Mouse (Mus musculus): ENCODE measurements around the gene Olfr1393. TPM values are rescaled to one million over a fixed set of nuclear protein-coding genes. Genes with fewer than 3 reads are reported as not detected.

Gene Olfr1393
- polyA plus RNA-seq (2014; fragmentation: Illumina TruSeq; extraction: RNeasy Lipid Tissue Mini Kit (QIAGEN cat#74804); ENCODE audit: low read depth, low replicate concordance): 0.48 TPM

DNA sequence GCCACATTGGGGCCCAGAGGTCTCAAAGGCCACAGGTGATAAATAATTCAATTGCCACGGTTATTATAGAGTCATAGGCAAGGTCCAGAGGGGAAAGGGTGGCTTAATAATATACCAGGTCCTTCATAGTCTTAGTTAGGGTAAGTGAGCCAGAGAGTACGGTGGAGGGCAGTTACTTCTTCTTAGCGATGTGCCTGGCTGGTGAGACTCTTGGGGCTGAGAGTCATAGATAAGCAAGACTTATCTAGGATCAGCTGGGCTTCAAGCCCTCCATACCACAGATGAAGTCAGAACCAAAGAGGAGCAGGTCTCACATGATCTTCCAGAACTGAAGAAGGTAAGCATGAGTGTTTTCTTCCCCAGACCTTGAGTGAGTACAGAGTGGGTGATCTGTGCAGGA lies at the start of gene Olfr1393:
Gene Olfr1393 (plus strand): TSS at position 83 of the 400 bp plus-strand sequence.

DNA sequence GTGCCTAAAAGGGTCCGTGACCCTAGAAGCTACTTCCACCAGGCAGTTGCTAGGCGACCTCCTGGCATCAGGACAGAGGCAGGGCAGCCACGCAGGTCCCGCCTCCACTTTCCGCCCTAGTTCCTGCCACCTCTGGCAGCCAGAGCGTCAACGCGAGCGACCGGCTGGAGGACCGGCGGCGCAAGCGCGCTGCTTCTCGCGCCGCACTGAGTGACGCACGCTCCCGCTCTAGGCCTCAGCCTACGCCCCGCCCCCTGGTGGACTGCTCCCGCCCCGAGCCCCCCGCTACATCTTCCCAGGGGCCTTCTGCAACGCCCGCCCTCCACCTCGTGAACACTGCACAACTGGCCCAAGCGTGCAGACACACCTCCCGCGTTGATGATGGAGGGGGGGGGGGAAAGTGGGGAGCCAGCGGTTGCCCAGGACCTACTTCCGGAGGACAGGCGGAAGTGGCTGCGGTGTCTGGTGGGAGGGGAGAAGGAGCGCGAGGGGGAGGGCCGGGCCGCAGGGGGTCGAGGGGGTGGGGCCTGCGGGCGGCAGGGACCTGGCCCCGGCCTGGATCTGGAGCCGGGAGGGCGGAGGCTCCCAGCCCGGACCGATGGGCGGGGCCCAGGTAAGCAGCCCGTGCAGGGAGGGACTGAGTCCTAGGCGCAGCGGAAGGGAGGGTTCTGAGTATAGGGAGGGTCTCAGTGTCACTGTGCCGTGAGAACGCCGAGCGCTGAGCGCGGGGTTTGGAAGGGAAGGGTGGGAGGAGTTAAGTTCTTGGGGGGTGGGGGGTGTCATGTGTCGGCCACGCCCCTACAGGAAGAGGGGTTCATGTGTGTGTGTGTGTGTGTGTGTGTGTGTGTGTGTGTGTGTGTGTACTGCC lies 34.1 kb upstream of the Olfr1393 start, which contains the start of gene Mgat1:
Gene Mgat1 (plus strand): TSS at position 465 of the 868 bp plus-strand sequence.

DNA sequence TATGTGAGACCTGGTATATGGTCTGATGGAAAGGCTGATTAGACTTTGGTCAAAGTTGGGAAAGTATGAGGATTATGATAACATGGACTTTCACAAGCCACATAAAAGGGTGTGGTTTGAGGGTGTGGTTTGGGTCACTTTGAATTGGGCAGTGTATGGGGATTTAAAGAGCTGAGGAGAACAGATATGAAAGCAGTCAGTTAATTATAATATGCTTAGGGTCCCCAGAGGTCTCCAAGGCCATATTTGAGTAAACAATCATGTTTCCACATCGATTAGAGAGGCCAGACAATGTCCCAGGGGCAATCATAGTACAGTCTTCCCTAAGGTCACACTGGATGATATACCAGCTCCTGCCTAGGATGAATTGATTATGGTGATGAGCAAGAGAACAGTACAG lies 6.9 kb downstream of the Olfr1393 start, which contains the start of gene Olfr1392:
Gene Olfr1392 (plus strand): TSS at position 301 of the 400 bp plus-strand sequence.

GRCm38 (mm10) chr11:49304441-49304840 lies 26.3 kb downstream of the Olfr1393 start, which contains the start of gene Olfr10:
TSS of gene Olfr10 (plus strand) at chr11:49304741.

DNA sequence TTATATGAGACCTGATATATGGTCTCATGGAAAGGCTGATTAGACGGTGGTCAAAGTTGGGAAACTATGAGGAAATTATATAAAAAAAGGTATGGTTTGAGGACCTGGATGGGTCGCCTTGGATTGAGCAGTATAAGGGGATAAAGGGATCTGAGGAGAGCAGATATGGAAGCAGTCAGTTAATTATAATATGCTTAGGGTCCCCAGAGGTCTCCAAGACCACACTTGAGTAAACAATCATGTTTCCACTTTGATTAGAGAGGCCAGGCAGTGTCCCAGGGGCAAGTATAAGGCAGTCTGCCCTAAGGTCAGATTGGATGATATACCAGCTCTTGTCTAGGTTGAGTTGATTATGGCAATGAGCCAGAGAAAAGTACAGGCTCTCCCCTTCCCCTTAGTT lies 44.3 kb downstream of the Olfr1393 start, which contains the start of gene Olfr1391:
Gene Olfr1391 (plus strand): TSS at position 301 of the 400 bp plus-strand sequence.

Other genes starting within 250 kb of the Olfr1393 start
- 3.9 TPM for gene 9930111J21Rik2, start 227.1 kb upstream of the Olfr1393 start, polyA plus RNA-seq (2014; fragmentation: Illumina TruSeq; extraction: RNeasy Lipid Tissue Mini Kit (QIAGEN cat#74804); ENCODE audit: low read depth, low replicate concordance)
- 11.2 TPM for gene Tgtp2, start 214.1 kb upstream of the Olfr1393 start, polyA plus RNA-seq (2014; fragmentation: Illumina TruSeq; extraction: RNeasy Lipid Tissue Mini Kit (QIAGEN cat#74804); ENCODE audit: low read depth, low replicate concordance)
- 51.2 TPM for gene Ifi47, start 201.7 kb upstream of the Olfr1393 start, polyA plus RNA-seq (2014; fragmentation: Illumina TruSeq; extraction: RNeasy Lipid Tissue Mini Kit (QIAGEN cat#74804); ENCODE audit: low read depth, low replicate concordance)
- 0.19 TPM for gene Olfr1396, start 163.4 kb upstream of the Olfr1393 start, polyA plus RNA-seq (2014; fragmentation: Illumina TruSeq; extraction: RNeasy Lipid Tissue Mini Kit (QIAGEN cat#74804); ENCODE audit: low read depth, low replicate concordance)
- not detected for gene Olfr1395, start 136.0 kb upstream of the Olfr1393 start, polyA plus RNA-seq (2014; fragmentation: Illumina TruSeq; extraction: RNeasy Lipid Tissue Mini Kit (QIAGEN cat#74804); ENCODE audit: low read depth, low replicate concordance)
- gene Olfr1394, start 123.9 kb upstream of the Olfr1393 start, polyA plus RNA-seq (2014; fragmentation: Illumina TruSeq; extraction: RNeasy Lipid Tissue Mini Kit (QIAGEN cat#74804); ENCODE audit: low read depth, low replicate concordance): not detected
- gene Btnl9, start 91.1 kb upstream of the Olfr1393 start, polyA plus RNA-seq (2014; fragmentation: Illumina TruSeq; extraction: RNeasy Lipid Tissue Mini Kit (QIAGEN cat#74804); ENCODE audit: low read depth, low replicate concordance): 5.2 TPM
- 38.5 TPM for gene Zfp62, start 75.0 kb upstream of the Olfr1393 start, polyA plus RNA-seq (2014; fragmentation: Illumina TruSeq; extraction: RNeasy Lipid Tissue Mini Kit (QIAGEN cat#74804); ENCODE audit: low read depth, low replicate concordance)
- 30.2 TPM for gene Mgat1, start 34.1 kb upstream of the Olfr1393 start, polyA plus RNA-seq (2014; fragmentation: Illumina TruSeq; extraction: RNeasy Lipid Tissue Mini Kit (QIAGEN cat#74804); ENCODE audit: low read depth, low replicate concordance)
- gene Olfr1392, start 7.0 kb downstream of the Olfr1393 start, polyA plus RNA-seq (2014; fragmentation: Illumina TruSeq; extraction: RNeasy Lipid Tissue Mini Kit (QIAGEN cat#74804); ENCODE audit: low read depth, low replicate concordance): not detected
- not detected for gene Olfr10, start 26.4 kb downstream of the Olfr1393 start, polyA plus RNA-seq (2014; fragmentation: Illumina TruSeq; extraction: RNeasy Lipid Tissue Mini Kit (QIAGEN cat#74804); ENCODE audit: low read depth, low replicate concordance)
- not detected for gene Olfr1391, start 44.4 kb downstream of the Olfr1393 start, polyA plus RNA-seq (2014; fragmentation: Illumina TruSeq; extraction: RNeasy Lipid Tissue Mini Kit (QIAGEN cat#74804); ENCODE audit: low read depth, low replicate concordance)
- not detected for gene Olfr1390, start 56.9 kb downstream of the Olfr1393 start, polyA plus RNA-seq (2014; fragmentation: Illumina TruSeq; extraction: RNeasy Lipid Tissue Mini Kit (QIAGEN cat#74804); ENCODE audit: low read depth, low replicate concordance)
- gene Olfr1389, start 144.8 kb downstream of the Olfr1393 start, polyA plus RNA-seq (2014; fragmentation: Illumina TruSeq; extraction: RNeasy Lipid Tissue Mini Kit (QIAGEN cat#74804); ENCODE audit: low read depth, low replicate concordance): not detected
- not detected for gene Olfr1388, start 158.3 kb downstream of the Olfr1393 start, polyA plus RNA-seq (2014; fragmentation: Illumina TruSeq; extraction: RNeasy Lipid Tissue Mini Kit (QIAGEN cat#74804); ENCODE audit: low read depth, low replicate concordance)
- not detected for gene Olfr1387, start 177.0 kb downstream of the Olfr1393 start, polyA plus RNA-seq (2014; fragmentation: Illumina TruSeq; extraction: RNeasy Lipid Tissue Mini Kit (QIAGEN cat#74804); ENCODE audit: low read depth, low replicate concordance)
- not detected for gene Olfr1386, start 186.7 kb downstream of the Olfr1393 start, polyA plus RNA-seq (2014; fragmentation: Illumina TruSeq; extraction: RNeasy Lipid Tissue Mini Kit (QIAGEN cat#74804); ENCODE audit: low read depth, low replicate concordance)
- gene Olfr1385, start 210.8 kb downstream of the Olfr1393 start, polyA plus RNA-seq (2014; fragmentation: Illumina TruSeq; extraction: RNeasy Lipid Tissue Mini Kit (QIAGEN cat#74804); ENCODE audit: low read depth, low replicate concordance): not detected
- not detected for gene Olfr1384, start 228.4 kb downstream of the Olfr1393 start, polyA plus RNA-seq (2014; fragmentation: Illumina TruSeq; extraction: RNeasy Lipid Tissue Mini Kit (QIAGEN cat#74804); ENCODE audit: low read depth, low replicate concordance)
- gene Olfr1383, start 241.3 kb downstream of the Olfr1393 start, polyA plus RNA-seq (2014; fragmentation: Illumina TruSeq; extraction: RNeasy Lipid Tissue Mini Kit (QIAGEN cat#74804); ENCODE audit: low read depth, low replicate concordance): not detected
- not detected for gene Olfr1382, start 249.9 kb downstream of the Olfr1393 start, polyA plus RNA-seq (2014; fragmentation: Illumina TruSeq; extraction: RNeasy Lipid Tissue Mini Kit (QIAGEN cat#74804); ENCODE audit: low read depth, low replicate concordance)